Mouse (Mus musculus): ENCODE measurements around the gene Ly6g5b.

GRCm38 (mm10) chr17:35111774-35112173 is 3.5 kb downstream of the Ly6g5b start:
- TF ChIP-seq CTCF (IDR thresholded peaks at IDR 0.05; ENCODE audit: low read depth, low read length) (no peak), POLR2A (IDR thresholded peaks at IDR 0.05; ENCODE audit: insufficient read depth, low read length) (no peak), EP300 (IDR thresholded peaks at IDR 0.05; ENCODE audit: insufficient read depth, low read depth, low read length) (no peak)

Measured in ES-Bruce4 (cell line).